Mouse (Mus musculus): ENCODE data around the gene Cdc42ep2.

Gene Cdc42ep2

DNA sequence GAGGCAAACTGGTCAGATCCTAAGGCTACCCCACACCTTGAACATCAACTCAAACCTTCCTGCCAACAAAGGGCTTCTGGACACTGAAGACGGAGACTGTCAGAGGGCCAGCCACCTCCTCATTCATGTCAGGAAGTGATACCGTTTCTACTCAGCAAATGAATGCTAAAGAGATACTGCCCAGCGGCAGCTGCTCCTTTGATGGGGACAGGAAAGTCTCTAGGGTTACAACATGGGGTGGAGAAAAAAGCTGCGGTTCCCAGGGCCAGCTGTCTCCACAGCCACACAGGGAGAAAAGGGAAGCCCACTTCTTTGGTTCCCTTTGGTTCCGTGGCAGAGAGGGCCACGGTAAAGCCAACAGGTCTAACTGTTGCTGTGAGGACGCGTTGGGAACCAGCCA is 19.5 kb upstream of the Cdc42ep2 start:
- in situ Hi-C loops (cut with MboI; ENCODE audit: low sequenced_read_pairs): no loop called here

DNA sequence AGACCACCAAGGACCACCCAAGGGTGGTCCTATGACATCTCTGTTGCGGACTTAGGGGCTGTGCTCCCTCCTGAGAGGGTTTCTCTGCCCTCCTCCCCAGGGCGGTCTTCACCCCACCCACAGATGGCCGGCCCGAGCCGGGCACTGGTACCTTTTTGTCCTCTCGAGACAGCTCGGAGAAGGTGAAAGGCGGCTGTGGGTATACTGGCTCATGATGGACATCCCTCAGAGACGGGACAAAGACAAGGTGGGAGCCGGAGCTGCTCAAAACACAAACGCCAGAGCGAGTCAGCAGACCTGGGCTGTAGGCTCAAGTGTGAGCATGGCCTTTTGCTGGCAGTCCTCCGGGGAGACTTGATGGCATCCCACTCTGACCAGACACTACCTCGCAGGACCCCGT is 18.8 kb upstream of the Cdc42ep2 start:
- in situ Hi-C loops (cut with MboI; ENCODE audit: low sequenced_read_pairs): no loop called here

DNA sequence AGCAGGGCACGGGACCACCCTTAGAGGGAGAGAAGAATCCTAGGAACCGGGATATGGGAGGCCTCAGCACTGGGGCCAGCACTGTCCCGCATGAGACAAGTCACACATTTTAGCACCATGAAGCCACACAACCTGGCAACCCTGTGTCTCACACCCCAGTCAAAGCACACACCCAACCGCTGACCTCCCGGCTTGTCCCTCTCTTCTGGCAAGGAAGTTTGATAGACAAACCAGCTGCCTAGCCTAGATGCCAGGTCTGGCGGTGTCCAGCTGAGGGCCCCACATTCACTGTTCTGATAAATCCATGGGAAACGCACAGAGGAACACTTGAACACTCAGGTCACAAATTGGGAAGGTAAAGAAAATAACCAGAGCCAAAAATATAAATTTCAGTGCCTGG is 18.0 kb upstream of the Cdc42ep2 start:
- in situ Hi-C loops (cut with MboI; ENCODE audit: low sequenced_read_pairs): no loop called here

DNA sequence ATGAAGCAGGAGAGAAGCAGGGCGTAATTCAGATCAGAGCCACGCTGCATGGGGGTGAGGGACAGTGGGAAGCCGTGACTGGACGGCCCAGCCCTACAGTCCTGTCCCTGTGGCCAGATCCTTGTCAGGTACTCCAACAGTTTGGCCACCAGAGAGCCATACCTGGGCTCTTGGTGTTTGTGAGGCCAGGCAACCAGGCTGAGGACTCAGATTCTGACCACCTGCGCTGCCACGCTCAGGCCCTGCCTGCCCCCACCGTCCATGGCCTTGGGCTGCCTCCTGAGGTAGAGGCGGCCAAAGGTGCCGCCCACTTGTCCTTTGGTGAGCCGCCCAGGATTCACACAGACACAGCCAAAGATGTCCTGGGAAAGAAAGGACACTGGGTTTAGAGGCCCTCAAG is 16.0 kb upstream of the Cdc42ep2 start:
- in situ Hi-C loops (cut with MboI; ENCODE audit: low sequenced_read_pairs): no loop called here

DNA sequence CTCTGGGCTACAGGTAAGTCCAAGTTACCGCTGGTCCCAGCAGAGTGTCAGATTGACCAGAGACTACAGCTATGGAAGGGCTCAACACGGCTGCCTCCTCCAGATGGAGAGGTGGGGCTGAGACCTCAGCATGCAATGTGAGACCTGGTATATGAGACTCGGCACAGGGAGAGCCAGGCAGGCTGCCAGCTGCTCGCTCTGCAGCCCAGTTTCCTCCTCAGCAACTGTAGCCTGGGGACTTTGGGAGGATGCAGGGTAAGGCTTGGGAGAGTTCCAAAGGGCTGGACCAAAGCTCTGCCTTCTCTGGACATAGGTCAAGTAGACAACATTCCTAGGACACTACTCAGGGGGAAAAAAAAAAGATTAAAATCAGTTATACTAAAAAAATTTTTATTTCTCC is 15.6 kb upstream of the Cdc42ep2 start:
- in situ Hi-C loops (cut with MboI; ENCODE audit: low sequenced_read_pairs): no loop called here

DNA sequence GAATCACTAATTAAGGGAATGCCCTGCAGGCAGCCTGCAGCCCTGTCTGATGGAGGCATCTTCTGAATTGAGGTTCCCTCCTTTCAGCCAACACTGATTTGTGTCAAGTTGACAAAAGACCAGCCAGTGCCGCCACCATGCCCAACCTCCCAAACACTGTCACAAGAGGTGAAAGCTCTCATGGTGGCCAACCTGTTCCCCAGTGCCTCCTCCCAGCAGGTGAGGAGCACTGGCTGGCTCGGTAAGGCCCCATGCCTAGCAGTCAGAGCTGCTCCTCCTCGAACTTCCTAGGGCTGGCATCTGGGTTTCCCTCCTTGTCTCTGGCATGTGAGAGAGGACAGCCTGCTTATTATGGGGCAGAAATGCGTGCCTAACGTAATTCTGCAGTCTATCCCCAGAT is 15.1 kb upstream of the Cdc42ep2 start:
- in situ Hi-C loops (cut with MboI; ENCODE audit: low sequenced_read_pairs): no loop called here

DNA sequence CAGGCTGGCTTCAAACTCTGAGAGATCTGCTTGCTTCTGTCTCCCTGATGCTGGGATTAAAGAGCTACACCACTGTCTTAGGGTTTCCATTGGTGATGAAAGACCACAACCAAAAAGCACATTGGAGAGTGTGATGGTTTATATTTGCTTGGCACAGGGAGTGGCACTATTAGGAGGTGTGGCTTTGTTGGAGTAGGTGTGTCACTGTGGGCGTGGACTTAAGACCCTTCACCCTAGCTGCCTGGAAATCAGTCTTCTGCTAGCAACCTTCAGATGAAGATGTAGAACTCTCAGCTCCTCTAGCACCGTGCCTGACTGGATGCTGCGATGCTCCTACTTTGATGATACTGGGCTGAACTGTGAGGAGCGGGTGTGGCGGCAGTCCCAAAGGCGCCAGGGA is 13.9 kb upstream of the Cdc42ep2 start:
- in situ Hi-C loops (cut with MboI; ENCODE audit: low sequenced_read_pairs): no loop called here

DNA sequence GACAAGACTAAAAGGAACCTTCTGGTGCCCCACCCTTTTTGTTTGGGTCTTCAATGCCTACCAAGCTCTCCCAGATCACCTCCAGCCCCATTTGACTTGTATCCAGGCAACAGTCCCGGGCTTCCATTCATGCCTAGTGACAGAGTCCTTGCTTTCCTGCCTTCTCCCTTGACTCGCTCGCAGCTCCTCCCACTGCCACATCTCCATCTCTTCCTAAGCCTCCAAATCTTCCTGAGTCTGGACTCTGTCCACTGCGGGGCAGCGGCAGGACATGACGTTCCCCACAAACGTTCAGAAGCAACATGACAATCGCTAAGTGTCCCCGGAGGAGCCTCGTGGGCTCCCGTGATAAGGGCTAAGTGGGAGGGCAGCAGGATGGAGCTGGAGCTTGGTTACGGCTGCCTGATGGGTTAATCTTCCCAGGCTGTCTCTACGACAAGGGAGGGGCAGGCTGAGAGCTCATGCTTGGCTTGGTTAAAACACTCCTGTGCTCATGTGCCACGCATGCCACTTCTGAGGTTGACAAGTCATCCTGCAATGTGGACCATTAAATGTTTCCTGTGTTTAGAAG is 13.3 kb upstream of the Cdc42ep2 start:
- in situ Hi-C loops (cut with MboI; ENCODE audit: low sequenced_read_pairs): no loop called here

DNA sequence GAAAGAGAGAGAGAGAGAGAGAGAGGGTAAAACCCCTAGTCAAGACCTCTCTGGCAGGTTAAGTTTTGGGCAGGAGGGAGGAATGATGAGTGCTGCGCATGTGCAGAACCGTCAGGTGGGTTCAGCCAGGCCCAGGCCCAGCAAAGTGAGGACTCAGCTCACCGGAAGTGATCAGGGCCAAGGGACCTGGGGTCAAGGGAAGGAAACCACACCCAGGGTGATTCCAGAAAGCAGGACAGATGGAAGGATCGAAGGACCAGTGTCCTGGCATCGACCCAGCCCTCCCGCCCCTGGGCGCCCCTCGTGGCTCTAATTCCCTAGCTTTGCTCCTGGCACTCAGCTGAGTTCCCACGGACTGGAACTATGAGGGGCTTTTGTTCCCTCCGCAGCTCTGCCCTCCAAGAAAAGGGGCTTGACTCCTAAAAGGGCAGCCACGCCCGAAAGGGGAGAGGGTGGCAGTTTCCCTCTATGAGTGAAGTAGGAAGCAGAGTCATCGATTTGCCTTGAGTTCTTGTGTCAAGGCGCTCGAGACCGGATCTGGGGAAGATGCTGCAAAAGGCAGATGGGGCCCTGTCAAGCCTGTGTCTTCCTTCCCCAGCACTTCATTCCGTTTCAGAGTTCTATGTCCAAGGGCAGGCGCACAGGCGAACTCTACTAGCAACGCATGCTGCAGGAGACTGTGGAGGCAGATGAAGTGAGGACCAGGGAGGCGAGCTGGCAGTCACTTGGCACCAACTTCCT is 12.6 kb upstream of the Cdc42ep2 start:
- in situ Hi-C loops (cut with MboI; ENCODE audit: low sequenced_read_pairs): no loop called here

DNA sequence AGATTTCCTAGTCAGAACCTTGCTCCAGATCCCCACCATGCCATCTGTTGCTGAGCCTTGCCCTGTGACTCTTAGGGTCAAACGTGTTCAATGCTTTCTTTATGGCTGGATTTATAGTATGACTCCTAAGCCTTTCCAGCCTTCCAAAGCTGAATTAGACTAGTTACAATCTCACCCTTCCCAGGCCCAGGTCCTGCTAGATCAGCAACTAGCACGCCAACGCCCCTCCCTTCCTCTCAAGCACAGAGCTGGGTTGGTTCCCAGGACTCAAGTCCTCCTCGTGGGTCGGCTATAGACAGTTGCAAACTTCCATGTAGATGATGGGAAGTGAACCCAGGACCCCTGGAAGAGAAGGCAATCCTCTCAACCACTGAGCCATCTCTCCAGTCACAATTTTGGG is 11.1 kb upstream of the Cdc42ep2 start:
- in situ Hi-C loops (cut with MboI; ENCODE audit: low sequenced_read_pairs): no loop called here

DNA sequence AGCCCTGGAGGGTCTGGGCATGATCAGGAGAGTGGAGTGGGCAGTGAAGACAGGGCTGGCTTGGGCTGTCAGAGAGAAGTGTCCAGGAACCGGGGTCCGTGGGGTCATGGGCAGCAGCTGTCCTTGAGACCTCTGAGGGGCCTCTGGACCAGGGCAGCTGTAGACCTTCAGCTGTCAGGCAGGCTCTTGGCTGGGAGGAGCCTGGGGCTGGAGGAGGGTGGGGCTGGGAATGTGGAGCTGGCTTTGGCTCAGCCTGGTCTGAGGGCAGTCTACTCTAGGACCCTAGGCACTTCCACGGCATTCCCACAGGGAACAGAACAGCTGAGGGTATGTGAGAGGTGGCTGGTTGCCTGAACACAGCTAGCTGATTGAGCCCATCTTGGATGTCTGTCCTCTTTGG is 10.7 kb upstream of the Cdc42ep2 start:
- in situ Hi-C loops (cut with MboI; ENCODE audit: low sequenced_read_pairs): no loop called here

DNA sequence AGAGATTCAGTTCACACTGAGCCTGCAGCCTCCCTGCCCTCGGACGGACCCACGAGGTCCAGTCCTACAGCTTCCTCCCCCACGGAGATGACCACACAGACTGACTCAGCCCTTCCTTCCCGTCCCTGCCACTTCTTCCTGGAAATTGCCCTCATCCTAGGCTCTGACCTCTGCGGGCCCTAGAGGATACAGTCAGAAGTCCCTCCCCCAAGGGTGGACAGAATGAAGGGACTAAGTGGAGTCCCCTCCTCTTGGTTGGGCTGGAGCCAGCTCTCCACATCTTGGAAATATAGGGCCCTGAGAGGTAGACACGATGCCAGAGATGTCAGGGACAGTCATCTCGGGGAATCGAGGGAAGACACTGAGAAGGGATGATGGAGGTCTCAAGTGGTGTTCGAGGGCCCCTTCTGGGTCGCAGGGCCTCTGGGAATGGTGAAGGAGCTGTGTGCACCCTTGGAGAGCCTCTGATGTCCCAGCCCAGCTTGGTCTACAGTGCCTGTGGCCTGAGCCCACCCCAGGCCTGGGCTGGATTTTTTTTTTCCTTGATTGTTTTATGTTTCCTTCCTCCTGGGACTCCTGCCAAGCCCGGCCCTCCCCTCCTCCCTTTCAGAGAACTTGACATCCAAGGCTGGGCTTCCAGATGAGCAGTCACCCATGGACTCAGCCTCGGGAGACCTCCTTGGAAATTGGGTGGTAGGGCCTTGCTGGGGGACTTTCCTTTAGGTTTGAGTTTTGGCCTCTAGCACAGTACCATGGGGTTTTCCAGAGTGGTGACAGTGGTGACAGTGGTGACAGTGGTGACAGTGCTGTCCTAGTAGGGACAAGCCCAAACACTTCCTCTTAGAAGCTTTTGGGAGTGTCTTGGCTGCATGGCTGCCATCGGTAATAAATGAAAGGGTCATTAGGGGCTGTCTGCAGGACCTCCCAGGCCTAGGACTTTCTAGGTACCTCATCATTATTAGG is 5.3 kb upstream of the Cdc42ep2 start:
- in situ Hi-C loops (cut with MboI; ENCODE audit: low sequenced_read_pairs): no loop called here

DNA sequence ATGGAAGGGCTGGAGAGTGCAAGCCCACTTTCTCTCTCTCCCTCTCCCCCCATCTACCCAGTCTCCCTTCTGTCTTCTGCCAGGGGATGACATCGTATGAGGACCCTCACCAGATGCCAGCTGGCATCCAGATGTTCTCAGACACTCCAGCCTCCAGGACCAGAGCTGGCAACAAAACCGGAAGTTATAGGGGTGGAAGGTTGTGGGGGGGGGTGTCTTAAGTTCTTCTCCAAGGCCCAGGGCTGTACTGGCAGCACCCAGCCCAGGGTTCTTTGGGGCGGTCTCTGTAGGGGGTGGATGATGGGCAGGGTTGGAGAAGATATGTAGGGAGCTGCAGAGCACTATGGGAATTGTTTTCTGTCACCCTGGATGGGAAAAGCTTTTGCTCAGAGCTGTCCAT is 3.9 kb upstream of the Cdc42ep2 start:
- in situ Hi-C loops (cut with MboI; ENCODE audit: low sequenced_read_pairs): no loop called here

DNA sequence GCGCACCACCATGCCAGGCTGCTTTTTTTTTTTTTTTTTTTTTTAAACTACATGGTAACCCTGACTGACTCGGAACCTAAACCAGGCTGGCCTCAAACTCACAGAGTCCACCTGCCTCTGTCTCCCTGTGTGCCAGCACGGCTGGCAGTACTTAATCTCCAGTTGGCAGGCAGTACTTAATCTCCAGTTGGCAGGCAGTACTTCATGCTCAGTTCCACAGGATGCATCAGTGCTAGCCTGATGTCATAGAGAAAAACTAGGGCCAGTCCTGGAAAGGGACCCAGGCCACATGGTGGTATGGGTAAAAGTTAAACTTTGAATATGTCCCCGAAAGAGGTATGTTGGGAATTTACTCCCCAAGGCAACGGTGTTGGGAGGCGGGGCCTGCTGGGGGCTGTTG is 3.5 kb upstream of the Cdc42ep2 start:
- in situ Hi-C loops (cut with MboI; ENCODE audit: low sequenced_read_pairs): no loop called here

DNA sequence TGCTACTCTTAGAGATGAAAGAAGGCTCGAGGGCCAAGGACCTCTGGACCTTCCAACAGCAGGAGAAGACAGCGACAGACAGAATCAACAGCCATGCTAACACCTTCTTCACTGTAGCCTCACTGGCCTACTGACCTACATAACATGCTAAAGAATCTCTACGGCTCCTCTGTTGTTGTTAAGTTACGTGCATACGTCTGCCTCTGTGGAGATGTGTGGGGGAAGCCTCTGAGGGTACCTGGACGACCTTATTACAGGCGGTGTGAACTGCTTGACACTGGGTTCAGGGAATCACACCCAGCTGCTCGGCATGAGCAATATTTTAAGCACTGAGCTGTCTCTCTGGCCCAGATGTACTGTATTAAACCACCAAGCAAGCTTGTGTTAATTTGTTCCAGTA is 2.9 kb upstream of the Cdc42ep2 start:
- in situ Hi-C loops (cut with MboI; ENCODE audit: low sequenced_read_pairs): no loop called here

DNA sequence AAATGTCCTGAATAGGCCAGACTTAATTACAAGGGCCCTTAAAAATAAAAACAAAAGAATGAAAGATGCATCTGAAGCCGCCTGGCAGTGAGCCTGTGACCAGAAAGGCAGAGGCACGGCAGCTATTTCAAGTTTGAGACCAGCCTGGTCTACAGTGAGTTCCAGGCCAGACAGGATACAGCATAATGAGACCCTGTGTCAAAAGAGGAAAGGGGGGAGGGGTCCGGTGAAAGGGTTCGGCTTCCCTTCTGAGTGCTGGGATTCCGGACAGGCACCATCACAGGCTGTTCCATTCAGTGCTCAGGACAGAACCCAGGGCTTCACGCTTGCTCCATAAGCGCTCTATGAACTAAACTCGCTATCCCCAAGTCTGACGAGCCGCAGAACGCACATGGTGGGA is 2.4 kb upstream of the Cdc42ep2 start:
- in situ Hi-C loops (cut with MboI; ENCODE audit: low sequenced_read_pairs): no loop called here

DNA sequence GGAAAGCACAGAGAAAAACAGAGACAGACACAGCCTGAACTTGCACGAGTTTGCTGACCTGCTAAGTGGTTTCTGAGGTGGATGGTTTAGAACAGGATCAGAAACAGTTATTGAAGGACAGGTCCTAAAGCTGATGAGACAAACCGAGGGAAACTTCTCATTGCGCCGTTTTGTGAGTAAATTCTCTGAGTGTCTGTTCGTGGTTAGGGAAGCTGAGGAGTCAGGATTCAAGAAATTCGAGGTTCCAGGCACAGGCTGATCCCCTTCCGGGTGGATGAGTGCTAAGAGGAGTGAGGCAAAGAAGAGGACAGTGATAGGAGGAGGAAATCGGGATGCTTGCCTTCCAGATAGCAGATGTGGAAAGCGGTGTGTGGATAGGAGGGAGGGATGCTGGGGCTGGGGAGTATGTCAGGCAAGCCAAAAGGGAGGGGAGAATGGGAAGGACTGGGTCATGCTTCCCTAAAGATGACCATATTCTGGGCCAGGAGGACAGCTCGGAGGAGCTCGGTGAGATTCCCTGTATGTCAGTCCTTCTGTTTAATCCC is 767 bp upstream of the Cdc42ep2 start:
- in situ Hi-C loops (cut with MboI; ENCODE audit: low sequenced_read_pairs): no loop called here

DNA sequence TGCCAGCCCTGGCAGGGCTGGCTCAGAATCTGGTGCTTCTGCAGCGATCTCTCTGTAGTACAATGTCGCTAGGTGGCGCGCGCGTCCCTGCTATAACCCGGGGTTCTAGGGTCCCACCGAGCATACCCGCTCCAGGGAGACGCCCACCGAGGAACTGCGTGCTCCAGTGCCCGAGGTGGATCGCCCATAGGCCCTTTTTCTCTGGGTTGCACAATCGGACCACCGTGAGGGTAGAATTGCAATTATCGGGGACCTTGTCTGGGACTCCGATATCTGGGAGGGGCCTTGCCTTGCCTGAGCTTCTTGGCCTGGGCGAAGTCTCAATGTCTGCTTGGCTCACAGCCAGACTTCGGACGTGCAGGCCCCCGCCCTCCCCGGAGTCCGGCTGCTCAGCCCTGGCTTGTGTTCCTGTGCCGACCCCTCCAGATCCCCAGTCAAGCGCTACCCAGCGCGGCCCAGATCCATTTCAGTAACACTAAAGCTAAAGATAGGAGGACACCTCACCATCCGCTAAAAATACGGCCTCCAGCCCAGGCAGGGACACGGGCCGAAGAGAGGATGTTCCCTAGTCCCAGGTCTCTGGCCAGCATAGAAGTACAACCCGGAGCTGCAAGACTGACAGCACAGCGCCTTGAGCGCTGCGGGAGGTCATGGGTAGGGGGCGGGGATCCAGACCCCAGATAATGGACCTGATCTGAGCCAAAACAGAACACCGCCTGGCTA is 465 bp downstream of the Cdc42ep2 start:
- in situ Hi-C loops (cut with MboI; ENCODE audit: low sequenced_read_pairs): loop anchor here (5.0 kb wide), 1 partner anchor 33 kb away; no protein-coding TSS in a partner anchor

DNA sequence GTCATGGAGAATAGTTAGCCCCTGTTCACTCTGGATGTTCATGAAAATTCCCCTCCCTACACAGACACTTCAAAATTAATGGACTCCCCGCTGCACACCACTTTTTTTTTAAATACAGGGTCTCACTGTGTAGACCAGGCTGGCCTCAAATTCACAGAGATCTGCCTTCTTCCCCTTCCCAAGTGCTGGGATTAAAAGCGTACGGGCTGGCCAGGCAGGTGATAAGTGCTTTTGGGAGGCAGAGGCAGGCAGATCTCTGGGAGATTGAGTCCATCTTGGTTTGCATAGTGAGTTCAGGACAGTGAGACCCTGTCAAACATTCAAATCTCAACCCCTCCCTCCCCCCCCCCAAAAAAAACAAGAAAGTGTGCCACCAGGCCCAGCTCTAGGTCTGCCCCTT is 1.7 kb downstream of the Cdc42ep2 start:
- in situ Hi-C loops (cut with MboI; ENCODE audit: low sequenced_read_pairs): loop anchor here (5.0 kb wide), 1 partner anchor 34 kb away; no protein-coding TSS in a partner anchor

DNA sequence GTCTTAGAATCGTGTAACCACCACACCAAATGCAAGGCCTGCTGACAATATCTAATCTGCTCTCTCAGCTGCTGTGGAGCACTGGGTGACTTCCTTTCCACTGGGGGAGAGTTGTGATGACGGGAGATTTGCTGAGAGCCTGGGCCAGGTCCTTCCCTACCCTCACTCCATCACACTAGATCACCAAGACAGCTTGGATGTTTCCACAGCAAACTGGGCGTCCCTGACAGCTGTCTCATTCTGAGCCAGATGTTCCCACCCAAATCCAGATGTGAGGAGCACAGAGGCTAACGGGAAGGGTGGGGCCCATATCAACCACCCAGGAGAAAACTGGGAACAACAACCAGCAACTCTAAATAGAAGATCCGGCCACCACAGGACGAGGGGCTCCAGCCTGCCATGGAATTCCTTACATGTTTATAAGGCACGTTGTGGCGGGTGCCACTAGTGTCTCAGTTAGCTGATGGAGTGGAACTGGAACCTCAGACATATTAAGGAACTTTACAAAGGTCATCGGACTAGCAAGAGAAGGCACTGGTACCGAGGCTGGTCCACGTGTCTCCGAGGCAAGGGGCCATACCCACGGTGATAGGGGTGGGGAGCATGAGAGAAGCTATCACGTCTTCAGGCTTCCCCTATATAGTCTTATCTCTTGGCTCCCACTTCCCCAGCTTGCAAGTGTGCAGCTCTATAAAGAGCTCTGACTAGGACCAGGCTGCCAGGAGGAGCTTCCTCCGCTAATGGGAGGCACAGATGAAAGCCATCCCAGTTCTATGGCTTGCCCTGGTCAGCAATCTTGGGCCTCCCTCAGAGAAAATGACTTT is 2.3 kb downstream of the Cdc42ep2 start:
- in situ Hi-C loops (cut with MboI; ENCODE audit: low sequenced_read_pairs): loop anchor here (5.0 kb wide), 1 partner anchor 35 kb away; no protein-coding TSS in a partner anchor
